Mouse (Mus musculus) frontal cortex, postnatal 25 days (tissue): Measurements from ENCODE around the gene Gng2.

Source experiments
- DNase-seq, 2 experiments: peaks; one replicate each; pipeline ENCODE4 v3.0.0; 2022; ENCODE audit warnings: low spot score in 2 of 2

The Gng2 gene

DNA sequence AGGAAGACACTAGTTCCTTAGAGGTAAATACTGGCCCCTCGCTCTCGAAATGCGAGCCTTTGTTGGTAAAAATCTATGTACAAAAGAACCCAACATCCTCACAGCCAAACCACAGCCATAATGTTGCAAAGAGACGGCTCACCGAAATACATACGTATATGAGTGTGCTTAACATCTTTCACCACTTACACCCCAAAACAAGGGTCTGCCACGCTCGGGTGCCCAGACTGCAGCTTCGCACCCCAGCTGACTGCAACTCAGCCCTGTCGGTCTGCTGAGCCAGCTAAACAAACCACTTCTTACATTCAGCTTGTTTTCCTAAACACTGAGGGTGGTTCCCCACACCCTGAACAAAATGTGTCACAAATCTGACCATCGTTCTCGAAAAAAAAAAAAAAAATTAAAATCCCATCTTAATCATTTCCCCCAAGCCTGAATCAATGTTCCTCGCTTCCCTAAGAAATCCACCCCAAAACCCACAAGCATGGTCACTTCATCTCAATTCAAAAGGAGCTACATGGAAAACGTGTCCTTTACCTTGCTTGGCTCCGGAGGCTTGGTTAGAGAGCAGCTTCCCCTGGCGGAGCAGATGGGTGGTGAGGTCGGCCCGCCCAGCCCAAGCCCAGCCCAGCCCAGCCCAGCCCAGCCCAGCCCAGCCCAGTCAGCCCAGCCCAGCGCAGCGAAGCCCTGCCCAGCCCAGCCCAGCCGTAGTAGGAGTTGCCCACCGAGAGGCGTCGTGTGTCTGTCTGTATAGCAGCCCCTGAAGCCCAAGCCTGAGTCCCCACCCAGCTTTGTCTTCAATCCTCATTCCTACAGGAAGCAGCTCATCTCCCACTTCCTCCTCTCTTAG, 781 bp downstream of the Gng2 start:
- DNase-seq = peak; percentile 33 to 44

DNA sequence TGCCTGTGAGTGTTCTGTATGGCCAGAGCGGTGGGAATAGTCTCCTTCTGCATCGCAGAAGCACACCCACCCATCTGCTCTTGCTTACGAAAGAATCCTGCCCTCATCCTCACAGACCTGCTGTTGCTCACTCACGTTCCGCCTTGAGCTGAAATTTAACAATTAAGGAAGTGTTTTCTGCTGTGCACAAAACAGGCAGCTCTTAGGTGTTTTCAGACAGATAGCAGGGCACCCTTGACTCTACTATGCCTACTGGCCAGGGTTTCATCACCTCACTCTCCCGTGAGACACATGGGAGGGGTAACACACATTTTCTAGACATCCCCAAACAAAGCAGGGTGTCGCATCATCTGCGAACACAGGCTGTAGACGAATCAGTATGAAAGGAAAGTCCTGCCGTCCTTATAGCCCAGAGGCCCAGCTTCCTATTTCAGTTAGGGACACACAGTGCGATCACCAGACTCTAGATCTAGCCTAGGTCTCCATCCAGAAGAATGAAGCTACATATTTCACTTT, 2.4 kb downstream of the Gng2 start:
- DNase-seq = no peak

DNA sequence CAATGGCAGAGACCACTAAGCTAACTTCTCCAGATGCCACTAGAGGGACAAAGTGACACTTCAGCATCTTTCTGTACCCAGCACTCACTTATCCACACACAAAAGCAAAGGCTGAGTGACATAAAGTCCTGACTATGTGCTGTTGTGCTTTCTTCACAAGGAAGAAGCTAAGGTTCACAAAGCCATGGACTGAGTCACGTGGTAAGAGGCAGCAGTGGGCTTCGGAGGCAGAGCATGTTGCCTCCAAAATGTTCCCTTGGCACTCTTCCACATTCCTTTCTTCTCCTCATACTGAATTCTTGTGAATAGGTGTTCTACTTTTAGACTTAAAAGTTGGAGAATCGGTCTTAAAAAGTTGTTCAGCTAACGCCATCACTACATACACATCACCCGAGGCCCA, 3.0 kb downstream of the Gng2 start:
- no peak for DNase-seq

- no peak for DNase-seq
These were observed 5.0 kb downstream of the Gng2 start for GRCm38 (mm10) chr14:19972316-19973029.

DNA sequence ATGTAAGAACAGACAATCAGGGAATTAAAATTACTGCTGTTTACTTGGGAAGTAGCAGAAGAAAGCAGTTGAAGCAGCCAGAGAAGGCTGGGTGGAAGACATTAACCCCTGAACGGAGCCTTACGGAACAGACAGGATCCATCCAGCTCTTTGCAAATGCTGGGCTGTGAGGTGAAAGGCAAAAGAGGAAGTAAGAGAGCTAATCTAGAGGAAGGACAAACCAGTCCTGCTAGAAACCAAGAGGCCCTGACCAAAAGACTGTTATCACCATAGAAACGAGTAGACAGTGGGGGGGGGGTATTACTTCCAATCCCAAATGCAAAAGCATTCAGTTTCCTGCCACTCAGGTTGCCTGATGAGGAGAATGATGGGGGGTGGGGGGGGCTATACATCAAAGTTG, 6.6 kb downstream of the Gng2 start:
- DNase-seq = no peak

GRCm38 (mm10) chr14:19970106-19970785, 7.2 kb downstream of the Gng2 start:
- no peak for DNase-seq

GRCm38 (mm10) chr14:19969566-19969965, 7.9 kb downstream of the Gng2 start:
- DNase-seq = no peak

GRCm38 (mm10) chr14:19969011-19969521, 8.4 kb downstream of the Gng2 start:
- DNase-seq = no peak

DNA sequence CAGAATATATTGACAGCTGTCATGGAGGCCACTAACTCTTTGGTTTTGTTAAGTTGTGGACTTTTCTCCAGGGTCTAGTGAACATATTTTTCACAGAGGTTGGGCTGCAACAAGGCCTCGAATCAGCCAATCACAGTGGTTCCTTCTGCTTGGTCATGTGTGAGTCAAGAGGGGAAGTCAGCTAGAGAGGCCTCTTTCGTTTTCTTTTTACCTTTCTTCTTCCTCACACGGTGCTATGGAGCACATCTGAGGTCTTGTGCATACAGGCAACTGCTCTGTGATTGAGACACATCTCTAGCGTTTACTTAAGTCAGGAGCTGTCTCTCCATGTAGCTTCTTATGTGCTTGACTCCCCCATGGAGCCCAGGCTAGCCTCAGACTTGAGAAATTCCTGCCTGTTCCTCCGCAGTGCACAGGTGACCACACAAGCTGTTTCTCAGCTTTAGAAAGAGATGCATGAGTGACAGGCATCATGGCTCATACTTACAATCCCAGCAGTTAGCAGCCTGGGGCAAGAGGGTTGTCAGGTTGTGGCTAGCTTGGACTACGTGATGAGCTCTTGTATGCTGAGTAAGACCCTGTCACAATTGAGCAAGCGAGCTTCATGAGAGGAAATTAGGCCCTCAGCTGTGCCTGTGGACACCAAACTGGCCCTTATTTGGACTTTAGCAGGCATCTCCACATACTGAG, 9.0 kb downstream of the Gng2 start:
- no peak for DNase-seq

DNA sequence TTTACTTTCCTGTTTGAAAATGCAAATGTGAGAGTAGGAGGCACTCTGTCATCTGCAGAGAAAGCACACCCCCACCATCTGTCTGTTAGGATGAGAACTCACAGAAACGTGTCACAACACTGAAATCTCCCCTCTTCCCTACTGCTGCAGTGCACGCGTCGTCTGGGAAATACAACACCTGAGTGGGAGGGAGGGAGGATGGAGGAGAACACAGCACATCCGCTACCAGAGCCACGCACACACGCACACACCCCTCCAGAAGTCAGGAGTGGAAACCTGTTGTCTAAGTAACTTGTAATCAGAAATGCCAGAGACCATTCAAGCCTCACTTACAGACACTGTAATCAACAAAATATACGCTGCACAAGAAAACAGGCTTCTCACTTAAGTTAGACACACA, 9.9 kb downstream of the Gng2 start:
- no peak for DNase-seq

GRCm38 (mm10) chr14:19963961-19964505, 13.4 kb downstream of the Gng2 start:
- DNase-seq = no peak

- no peak for DNase-seq
These were observed 15.2 kb downstream of the Gng2 start for GRCm38 (mm10) chr14:19961924-19962915.

- no peak for DNase-seq
These were observed 17.6 kb downstream of the Gng2 start for GRCm38 (mm10) chr14:19959860-19960259.

- no peak for DNase-seq
These were observed 22.4 kb downstream of the Gng2 start for GRCm38 (mm10) chr14:19955077-19955476.

DNA sequence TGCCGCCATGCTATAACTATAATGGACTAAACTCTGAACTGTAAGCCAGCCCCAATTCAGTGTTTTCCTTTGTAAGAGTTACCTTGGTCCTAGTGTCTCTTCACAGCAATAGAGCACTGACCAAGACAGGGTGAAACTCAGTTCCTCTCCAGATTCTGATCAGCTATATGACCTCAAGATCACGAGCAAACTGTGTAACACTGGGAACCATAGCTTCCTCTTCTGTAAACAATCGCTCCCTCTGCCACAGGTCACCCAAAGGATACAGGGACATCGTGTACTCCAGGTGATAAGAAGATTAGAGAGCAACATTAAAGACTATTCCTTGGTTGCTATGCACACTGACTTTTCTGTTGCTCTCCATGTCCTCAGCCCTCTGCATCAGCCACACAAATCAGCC, 26.6 kb downstream of the Gng2 start:
- DNase-seq = no peak

DNA sequence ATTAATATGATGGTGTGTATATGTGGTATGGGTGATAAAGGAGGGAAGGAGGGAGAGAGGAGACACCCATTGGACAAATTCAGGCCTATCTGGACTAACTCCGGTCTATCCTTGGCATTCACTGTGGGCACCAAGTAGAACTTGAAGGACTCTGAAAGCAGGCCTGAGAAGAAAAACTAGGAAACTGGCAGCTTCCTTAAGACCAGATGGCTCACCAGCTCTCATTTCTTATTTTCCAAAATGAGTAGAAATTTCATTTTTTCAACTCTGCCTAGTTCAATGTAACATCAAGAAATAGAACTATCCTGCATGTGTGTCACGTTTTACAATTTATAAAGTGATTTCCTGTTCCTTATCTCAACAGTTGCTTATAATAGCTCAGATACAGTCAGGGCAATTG, 28.0 kb downstream of the Gng2 start:
- DNase-seq = no peak

DNA sequence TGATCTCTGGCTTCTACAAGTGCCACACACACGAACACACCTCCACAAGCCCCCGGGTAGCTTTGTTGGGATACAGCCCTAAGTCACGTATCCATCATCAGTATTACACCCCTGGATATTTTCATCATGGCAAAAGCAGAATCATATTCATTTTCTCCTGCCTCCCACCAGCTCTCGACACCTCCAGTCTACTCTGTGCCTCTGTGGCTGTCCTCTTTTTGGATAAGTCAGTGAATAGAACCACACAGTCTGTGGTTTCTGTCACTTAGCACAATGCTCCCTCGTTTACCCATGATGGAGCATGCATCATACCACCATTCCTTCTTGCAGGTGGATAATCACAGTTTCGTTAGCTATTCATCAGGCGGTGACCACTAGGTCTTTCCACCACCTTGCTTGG, 31.2 kb downstream of the Gng2 start:
- DNase-seq = no peak

DNA sequence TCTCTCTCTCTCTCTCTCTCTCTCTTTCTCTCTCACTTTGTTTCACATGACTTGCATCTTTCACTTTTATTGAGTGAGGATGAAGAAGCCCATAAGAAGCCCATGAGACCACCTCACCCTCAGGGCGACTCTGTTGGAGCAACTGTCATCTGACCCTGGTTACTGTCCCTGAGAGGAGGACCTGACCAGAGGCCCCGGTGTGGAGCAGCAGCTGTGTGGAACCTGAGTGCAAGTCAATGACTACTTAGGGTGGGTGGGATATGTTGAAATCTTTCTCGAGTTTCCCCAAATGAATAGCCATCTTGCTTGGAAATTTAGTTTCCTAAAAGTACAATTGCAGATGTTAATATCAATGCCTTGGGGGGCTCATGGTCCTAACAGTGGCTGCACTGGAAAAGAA, 34.7 kb downstream of the Gng2 start:
- DNase-seq = no peak

DNA sequence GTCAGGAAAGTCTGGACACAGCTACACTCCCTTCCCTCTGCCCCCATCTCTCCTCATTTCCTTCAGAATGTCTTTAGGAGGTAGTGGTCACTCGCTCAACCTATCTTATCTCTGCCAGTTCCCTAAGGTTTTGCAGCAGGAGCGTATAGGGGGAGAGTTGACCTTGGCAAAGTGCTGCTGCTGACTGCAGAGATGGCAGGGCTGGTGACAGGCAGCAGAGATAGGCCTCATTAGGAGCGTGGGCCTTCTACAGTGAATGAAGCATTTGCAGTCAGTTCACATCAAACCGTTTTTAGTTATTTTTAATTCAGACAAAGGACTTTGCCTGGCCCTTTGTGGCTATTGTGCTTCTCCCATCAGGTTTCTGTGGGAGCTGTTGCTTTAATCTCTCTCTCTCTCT, 35.1 kb downstream of the Gng2 start:
- DNase-seq = no peak

DNA sequence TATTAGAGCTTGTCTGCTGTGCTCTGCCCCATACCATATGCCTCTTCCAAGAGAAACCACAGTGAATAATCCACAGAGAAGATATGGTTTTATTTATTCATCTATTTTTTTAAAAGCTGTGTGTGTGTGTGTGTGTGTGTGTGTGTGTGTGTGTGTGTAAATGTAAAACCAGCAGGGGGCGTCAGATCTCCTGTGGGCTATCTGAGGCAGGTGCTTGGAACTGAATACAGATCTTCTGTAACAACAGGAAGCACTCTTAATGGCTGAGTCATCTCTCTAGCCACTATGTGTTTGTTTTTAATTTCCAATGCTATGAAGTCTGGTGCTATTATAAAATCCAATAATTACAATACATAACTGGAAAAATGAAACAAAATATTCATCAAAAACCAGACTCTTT, 37.4 kb downstream of the Gng2 start:
- DNase-seq = no peak
